Mouse (Mus musculus): ENCODE measurements at regions not wholly inside any gene's neighbourhood (a gene's known extent, or its start where the extent isn't known, plus 50 kb on each side); places are given as distances from the start of the nearest gene placed in this dataset.

DNA sequence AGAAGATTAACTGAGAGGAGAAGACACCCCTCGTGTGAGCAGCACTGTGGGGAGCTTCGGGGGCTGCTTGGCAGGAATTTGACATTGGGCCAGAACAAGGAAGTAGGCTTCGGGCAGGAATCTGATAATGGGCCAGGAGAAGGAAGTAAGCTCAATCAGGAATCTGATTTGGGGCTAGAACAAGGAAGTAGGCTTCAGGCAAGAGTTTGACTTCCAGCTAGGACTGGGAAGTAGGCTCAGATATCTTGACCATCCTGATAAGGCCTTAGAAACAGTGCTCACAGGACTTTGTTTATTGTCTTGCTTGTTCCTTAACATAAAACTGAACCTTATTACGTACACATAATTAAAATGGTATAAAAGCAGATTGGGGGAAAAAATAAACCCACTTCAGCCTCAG is 55.6 kb upstream of the Zfp184 start:
- ChIA-PET CTCF (no interaction called here), POLR2A (interaction anchor here (0.6 kb wide), 1 partner anchor 15 kb away, joined by 4 read pairs; no protein-coding TSS in a partner anchor)
- ATAC-seq (no peak), DNase-seq (ENCODE audit: low read depth, low spot score) (no peak)
- H3K27me3 ChIP-seq = no peaks in the 10 kb centered on the region
- in situ Hi-C loops (cut with MboI; ENCODE audit: low pct_unique_long_range_greater_than_20kb) = no loop called here
- TF ChIP-seq CTCF (IDR thresholded peaks at IDR 0.05) = no peak
